Mouse (Mus musculus): ENCODE results near the gene Nim1k. TPM values are rescaled to one million over a fixed set of nuclear protein-coding genes. Genes with fewer than 3 reads are reported as not detected.
A peak's percentile ranks its signal among the peaks of the same experiment; 100 is the strongest.
"Not testable (repeated sequence)": the region's sequence is repeated elsewhere in the genome, so short reads cannot be mapped to it uniquely, and the experiment has no call there.

Gene Nim1k
- polyA plus RNA-seq, 1 experiment from 2014 or later: 0.53 TPM

GRCm38 (mm10) chr13:119695676-119696075 lies 60.0 kb downstream of the Nim1k start:
- H3K4me3 ChIP-seq (ENCODE audit: low read depth, low read length): no peak overlapping the region
- H3K4me1 ChIP-seq (replicated peaks; ENCODE audit: control insufficient read depth, insufficient read depth, low read length): no peaks in the 10 kb centered on the region; the same call in 1 of the 2 replicates
- no peaks in the 10 kb centered on the region for H3K27me3 ChIP-seq (replicated peaks; ENCODE audit: control insufficient read depth, insufficient read depth, low read length)
- peaks cover 12% of the 10 kb centered on the region for H3K36me3 ChIP-seq (ENCODE audit: control insufficient read depth, insufficient read depth)
- no peaks in the 10 kb centered on the region for H3K9me3 ChIP-seq (ENCODE audit: control insufficient read depth)
- H3K9ac ChIP-seq (ENCODE audit: low read depth, low read length): no peak overlapping the region
- H3K27ac ChIP-seq (ENCODE audit: low read depth, low read length): no peak overlapping the region
- no peak for TF ChIP-seq CTCF (IDR thresholded peaks at IDR 0.05; ENCODE audit: low read depth)
- 67% methylated on average over 4 of the region's 4 CpGs for WGBS
- no peak for ATAC-seq
- no peak overlapping the region for H3K4me2 ChIP-seq (replicated peaks; ENCODE audit: low read depth)

- H3K9ac ChIP-seq (ENCODE audit: low read depth, low read length); H3K36me3 ChIP-seq (ENCODE audit: control insufficient read depth, insufficient read depth); H3K27ac ChIP-seq (ENCODE audit: low read depth, low read length); H3K27me3 ChIP-seq (replicated peaks; ENCODE audit: control insufficient read depth, insufficient read depth, low read length); ATAC-seq; H3K9me3 ChIP-seq (ENCODE audit: control insufficient read depth); H3K4me1 ChIP-seq (replicated peaks; ENCODE audit: control insufficient read depth, insufficient read depth, low read length): not testable (repeated sequence)
- Histone ChIP-seq H3K4me2 (replicated peaks; ENCODE audit: low read depth) (peak overlapping the region; percentile 73), H3K4me3 (ENCODE audit: low read depth, low read length) (peak overlapping the region; percentile 97)
- WGBS: 67% methylated on average over 3 of the region's 3 CpGs
Measured at GRCm38 (mm10) chr13:119691958-119692357, 63.7 kb downstream of the Nim1k start.

- peak overlapping the region; percentile 71 for H3K9ac ChIP-seq (ENCODE audit: low read depth, low read length)
- WGBS: under 1% methylated on average over 7 of the region's 7 CpGs
- H3K4me2 ChIP-seq (replicated peaks; ENCODE audit: low read depth): peak overlapping the region; percentile 73
- H3K4me3 ChIP-seq (ENCODE audit: low read depth, low read length): peak overlapping the region; percentile 97
- H3K36me3 ChIP-seq (ENCODE audit: control insufficient read depth, insufficient read depth): no peaks in the 10 kb centered on the region
- TF ChIP-seq CTCF (IDR thresholded peaks at IDR 0.05; ENCODE audit: low read depth): no peak
- H3K9me3 ChIP-seq (ENCODE audit: control insufficient read depth): no peaks in the 10 kb centered on the region
- no peak for ATAC-seq
- no peaks in the 10 kb centered on the region; the same call in 1 of the 2 replicates for H3K4me1 ChIP-seq (replicated peaks; ENCODE audit: control insufficient read depth, insufficient read depth, low read length)
- peak overlapping the region; percentile 88 for H3K27ac ChIP-seq (ENCODE audit: low read depth, low read length)
- H3K27me3 ChIP-seq (replicated peaks; ENCODE audit: control insufficient read depth, insufficient read depth, low read length): no peaks in the 10 kb centered on the region
Measured at GRCm38 (mm10) chr13:119690876-119691620, 64.6 kb downstream of the Nim1k start.

- H3K4me2 ChIP-seq (replicated peaks; ENCODE audit: low read depth): peak within 1 kb of the TSS; percentile 73
- H3K27me3 ChIP-seq (replicated peaks; ENCODE audit: control insufficient read depth, insufficient read depth, low read length): no peaks in the 10 kb centered on the region
- under 1% methylated on average over 59 of the region's 59 CpGs for WGBS
- no peak for TF ChIP-seq CTCF (IDR thresholded peaks at IDR 0.05; ENCODE audit: low read depth)
- peak within 1 kb of the TSS; percentile 97 for H3K4me3 ChIP-seq (ENCODE audit: low read depth, low read length)
- no peaks in the 10 kb centered on the region; the same call in 1 of the 2 replicates for H3K4me1 ChIP-seq (replicated peaks; ENCODE audit: control insufficient read depth, insufficient read depth, low read length)
- ATAC-seq: peak; percentile 99
- H3K9me3 ChIP-seq (ENCODE audit: control insufficient read depth): no peaks in the 10 kb centered on the region
- H3K36me3 ChIP-seq (ENCODE audit: control insufficient read depth, insufficient read depth): no peaks in the 10 kb centered on the region
- peak within 1 kb of the TSS; percentile 88 for H3K27ac ChIP-seq (ENCODE audit: low read depth, low read length)
- H3K9ac ChIP-seq (ENCODE audit: low read depth, low read length): peak within 1 kb of the TSS; percentile 71
Measured at GRCm38 (mm10) chr13:119690039-119690728, 65.5 kb downstream of the Nim1k start, which contains the start of gene Hmgcs1. Gene Hmgcs1 (plus strand): TSS chr13:119690379.

- 8% methylated on average over 5 of the region's 5 CpGs for WGBS
- peak overlapping the region; percentile 58 for H3K4me2 ChIP-seq (replicated peaks; ENCODE audit: low read depth)
- H3K4me3 ChIP-seq (ENCODE audit: low read depth, low read length): peak overlapping the region; percentile 97
- ATAC-seq: no peak
- H3K4me1 ChIP-seq (replicated peaks; ENCODE audit: control insufficient read depth, insufficient read depth, low read length): no peaks in the 10 kb centered on the region; the same call in 1 of the 2 replicates
- H3K27me3 ChIP-seq (replicated peaks; ENCODE audit: control insufficient read depth, insufficient read depth, low read length): no peaks in the 10 kb centered on the region
- H3K36me3 ChIP-seq (ENCODE audit: control insufficient read depth, insufficient read depth): no peaks in the 10 kb centered on the region
- no peak overlapping the region for H3K27ac ChIP-seq (ENCODE audit: low read depth, low read length)
- H3K9me3 ChIP-seq (ENCODE audit: control insufficient read depth): no peaks in the 10 kb centered on the region
- TF ChIP-seq CTCF (IDR thresholded peaks at IDR 0.05; ENCODE audit: low read depth): no peak
- no peak overlapping the region for H3K9ac ChIP-seq (ENCODE audit: low read depth, low read length)
Measured at GRCm38 (mm10) chr13:119689709-119690038, 66.0 kb downstream of the Nim1k start.

GRCm38 (mm10) chr13:119684416-119685177 lies 71.1 kb downstream of the Nim1k start:
- no peaks in the 10 kb centered on the region for H3K9me3 ChIP-seq (ENCODE audit: control insufficient read depth)
- H3K27ac ChIP-seq (ENCODE audit: low read depth, low read length): no peak overlapping the region
- no peak for TF ChIP-seq CTCF (IDR thresholded peaks at IDR 0.05; ENCODE audit: low read depth)
- WGBS: 64% methylated on average over 11 of the region's 11 CpGs
- no peak for ATAC-seq
- H3K4me3 ChIP-seq (ENCODE audit: low read depth, low read length): no peak overlapping the region
- no peaks in the 10 kb centered on the region for H3K4me1 ChIP-seq (replicated peaks; ENCODE audit: control insufficient read depth, insufficient read depth, low read length)
- no peaks in the 10 kb centered on the region for H3K36me3 ChIP-seq (ENCODE audit: control insufficient read depth, insufficient read depth)
- no peaks in the 10 kb centered on the region for H3K27me3 ChIP-seq (replicated peaks; ENCODE audit: control insufficient read depth, insufficient read depth, low read length)
- no peak overlapping the region for H3K9ac ChIP-seq (ENCODE audit: low read depth, low read length)
- no peak overlapping the region for H3K4me2 ChIP-seq (replicated peaks; ENCODE audit: low read depth)

Measured in intestine, postnatal 0 days (tissue).